Comparison of ENCODE assay signal across 8 mouse cellular contexts in the genomic region with DNA sequence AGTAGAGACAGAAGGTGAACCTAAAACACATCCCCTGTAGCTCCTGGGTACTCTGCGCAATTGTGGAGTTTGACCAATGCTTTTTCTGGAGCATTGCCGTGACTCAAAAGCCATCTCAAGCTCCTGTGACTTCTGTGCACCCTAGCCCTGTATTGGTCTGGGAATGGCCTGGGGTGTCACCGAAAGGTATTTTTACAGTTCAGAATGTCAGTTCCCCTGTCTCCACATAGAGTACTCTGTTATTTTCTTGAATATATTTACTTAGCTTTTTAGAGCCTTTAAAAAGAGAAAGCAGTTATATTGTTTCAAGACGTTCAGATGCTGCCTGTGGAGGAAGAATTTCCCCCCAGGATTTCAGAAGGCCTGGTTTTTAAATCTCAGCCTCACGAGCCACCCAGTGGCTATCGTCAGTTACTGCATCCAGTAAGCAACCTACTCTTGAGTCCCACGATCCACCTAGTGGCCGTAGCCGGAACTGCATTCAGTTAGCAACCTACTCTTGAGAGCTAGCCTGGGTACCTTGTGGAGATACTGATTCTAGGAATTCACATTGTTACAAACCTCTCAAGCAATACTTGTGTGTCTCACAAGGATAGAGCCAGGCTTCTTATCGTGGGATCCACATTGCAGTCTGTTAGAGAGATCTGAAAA. TPM values are rescaled to one million over a fixed set of nuclear protein-coding genes. Genes with fewer than 3 reads are reported as not detected.
A peak's percentile ranks its signal among the peaks of the same experiment; 100 is the strongest.
DNase-seq lines count a peak whose midpoint lies in the region; ATAC-seq lines count a peak whose summit lies in the region.

No protein-coding gene starts in this region.

- DNase-seq in WW6 (ENCODE audit: low read depth, low spot score): peak; percentile 66
- DNase-seq in cerebellum, postnatal 14 days: peak; percentile 93 to 98
- peak; percentile 83 to 95 for DNase-seq in frontal cortex, postnatal 36 days (ENCODE audit: low spot score in 2 of 2)
- DNase-seq in left cerebral cortex, adult 8-10 months (ENCODE audit: low spot score in 2 of 2): peak; percentile 77 to 89
- peak; percentile 79 for DNase-seq in right cerebral cortex, postnatal 25 days
- peak; percentile 79 to 84 for DNase-seq in urinary bladder, postnatal 36 days (ENCODE audit: low spot score in 2 of 2)

- ATAC-seq in inflammation-experienced regulatory T-cells, adult 6 months: peak; percentile 97
- peak; percentile 91 for ATAC-seq in megakaryocyte-erythroid progenitor cell, adult 5-6 weeks (replicated peaks; ENCODE audit: low FRiP score, low TSS enrichment, poor library complexity, severe bottlenecking)

RNA-seq across cellular contexts. Expression of gene Psmd6, which starts 22.3 kb away (rescaled TPM):
- polyA plus RNA-seq in inflammation-experienced regulatory T-cells, adult 6 months (2017; shearing (Covaris generic)): 100 to 1,000 TPM; 117 to 176 (median 128) TPM
- total RNA-seq in left cerebral cortex, adult 8-10 months (2022): 100 to 1,000 TPM in 3 of 4 experiments, 10 to 100 TPM in 1; 99.6 to 113 (median 101) TPM
- 154 and 175 TPM in 2 replicates for total RNA-seq in megakaryocyte-erythroid progenitor cell, adult 5-6 weeks (2014; fragmentation: Nextera tagmentation)
- 296 and 300 TPM in 2 replicates for total RNA-seq in megakaryocyte-erythroid progenitor cell, adult 5-6 weeks (2017)

Comparison
In these comparisons a context has a peak if more than half of its experiments do, and no peak if none do; other contexts are left out.
1. Peak in every context shown above with its lines: DNase-seq and ATAC-seq.